Mouse (Mus musculus) kidney, postnatal 0 days (tissue): ENCODE data around the gene Kif6. TPM values are rescaled to one million over a fixed set of nuclear protein-coding genes. Genes with fewer than 3 reads are reported as not detected.

Source experiments
- ATAC-seq: fragments of 200-750 bp; cut with Nextera tagmentation; replicated peaks from 2 replicates; pipeline ENCODE4 v1.8.0; 2017; ENCODE audit warnings: low read depth, moderate number of reproducible peaks, moderate TSS enrichment, moderate library complexity; ENCODE audit not compliant: low FRiP score
- DNase-seq: peaks from one replicate; pipeline ENCODE4 v3.0.0-alpha.2; 2016; ENCODE audit warnings: low spot score
- H3K27ac ChIP-seq: fragments of 300-500 bp; sonication (generic); 2 replicates; pipeline ENCODE4 v1.5.1; 2014; ENCODE audit warnings: mild to moderate bottlenecking
- H3K27me3 ChIP-seq: fragments of 300-500 bp; sonication (generic); 2 replicates; pipeline ENCODE4 v1.6.1; 2014; ENCODE audit warnings: low read length, mixed read lengths; ENCODE audit not compliant: insufficient read depth
- H3K36me3 ChIP-seq: fragments of 300-500 bp; sonication (generic); 2 replicates; pipeline ENCODE4 v1.6.1; 2014; ENCODE audit warnings: low read length, mixed read lengths; ENCODE audit not compliant: insufficient read depth
- H3K4me1 ChIP-seq: fragments of 300-500 bp; sonication (generic); replicated peaks from 2 replicates; pipeline ENCODE4 v1.6.1; 2014; ENCODE audit warnings: antibody characterized with exemption, low read length, mixed read lengths; ENCODE audit not compliant: insufficient read depth
- H3K4me2 ChIP-seq: fragments of 300-500 bp; sonication (generic); 2 replicates; pipeline ENCODE4 v1.6.1; 2014; ENCODE audit warnings: mild to moderate bottlenecking, low read length, moderate library complexity, mixed read lengths
- H3K4me3 ChIP-seq: fragments of 300-500 bp; sonication (generic); replicated peaks from 2 replicates; pipeline ENCODE4 v1.5.1; 2014; ENCODE audit warnings: low read depth, low read length
- H3K9ac ChIP-seq: fragments of 300-500 bp; sonication (generic); 2 replicates; pipeline ENCODE4 v1.6.1; 2014; ENCODE audit warnings: low read depth, low read length
- H3K9me3 ChIP-seq: fragments of 300-500 bp; sonication (generic); replicated peaks from 2 replicates; pipeline ENCODE4 v1.6.1; 2016; ENCODE audit warnings: low read length, inconsistent platforms, mixed read lengths
- CTCF ChIP-seq: IDR thresholded peaks from 2 replicates; pipeline ENCODE4 v1.5.1; 2016; ENCODE audit warnings: antibody characterized with exemption, low read depth, mild to moderate bottlenecking, moderate library complexity
- WGBS: fragments of 180-500 bp; shearing (Covaris S2); extraction: QIAGEN DNeasy Blood & Tissue Kit; methylation state at CpG from one replicate; pipeline ENCODE4 v1.1.7; 2014; 5-methylcytosine and 5-hydroxymethylcytosine counted together
- polyA plus RNA-seq: library from polyadenylated mRNA; unstranded; fragments of >200 nt; fragmentation: Nextera tagmentation; extraction: Ambion mirVana; gene quantifications from 2 replicates; pipeline ENCODE4 v1.2.1, GENCODE M21; 2015

Kif6 gene
- polyA plus RNA-seq, 1 experiment from 2014 or later: 1.3 TPM

- no peak overlapping the region for H3K4me2 ChIP-seq
- no peaks in the 10 kb centered on the region for H3K4me1 ChIP-seq
- ATAC-seq (no peak), DNase-seq (no peak)
- no peak for TF ChIP-seq CTCF
- WGBS: 35% methylated on average over 13 of the region's 13 CpGs
- no peak overlapping the region for H3K4me3 ChIP-seq
- peaks cover 3% of the 10 kb centered on the region; the same call in 1 of the 2 replicates for H3K27me3 ChIP-seq
- no peak overlapping the region for H3K27ac ChIP-seq
- no peak overlapping the region for H3K9ac ChIP-seq
- no peaks in the 10 kb centered on the region for H3K36me3 ChIP-seq
- no peaks in the 10 kb centered on the region for H3K9me3 ChIP-seq
Observed at GRCm38 (mm10) chr17:49867321-49868137, 252.6 kb downstream of the Kif6 start.

DNA sequence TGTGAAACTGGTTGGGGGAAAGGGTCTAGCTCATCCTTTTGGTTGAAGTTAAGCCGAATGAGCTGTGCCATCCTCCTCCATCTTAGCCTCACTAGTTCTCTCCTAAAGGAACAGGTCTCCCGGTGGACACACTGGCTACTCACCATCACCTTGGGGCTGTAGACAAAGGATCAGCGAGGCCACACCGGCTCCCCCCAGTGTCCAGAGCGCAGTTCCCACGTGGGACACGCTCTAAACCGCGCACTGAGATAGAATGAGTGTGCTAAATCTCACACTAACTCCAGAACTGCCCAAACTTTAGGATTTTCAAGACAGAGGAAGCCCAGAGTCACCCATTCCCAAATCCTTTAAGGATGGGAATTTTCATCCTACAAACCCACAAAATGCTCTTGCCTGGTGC lies 254.3 kb downstream of the Kif6 start:
- no peaks in the 10 kb centered on the region for H3K9me3 ChIP-seq
- H3K27ac ChIP-seq: no peak overlapping the region
- H3K9ac ChIP-seq: no peak overlapping the region
- whole genome bisulfite sequencing: 64% methylated on average over 9 of the region's 9 CpGs
- H3K4me1 ChIP-seq: no peaks in the 10 kb centered on the region
- no peak overlapping the region for H3K4me3 ChIP-seq
- DNase-seq (no peak), ATAC-seq (no peak)
- H3K36me3 ChIP-seq: no peaks in the 10 kb centered on the region
- H3K4me2 ChIP-seq: no peak overlapping the region
- H3K27me3 ChIP-seq: peaks cover 3% of the 10 kb centered on the region; the same call in 1 of the 2 replicates
- TF ChIP-seq CTCF: peak; percentile 13; the same call in 1 of the 2 replicates

- WGBS: 2% methylated on average over 2 of the region's 2 CpGs
- no peak for ATAC-seq
- TF ChIP-seq CTCF: peak; percentile 68
Observed at GRCm38 (mm10) chr17:49872305-49872704, 257.4 kb downstream of the Kif6 start.

GRCm38 (mm10) chr17:49874746-49875145 lies 259.8 kb downstream of the Kif6 start:
- DNase-seq (no peak), ATAC-seq (no peak)
- no peak overlapping the region for H3K4me3 ChIP-seq
- H3K36me3 ChIP-seq: no peaks in the 10 kb centered on the region
- no peak overlapping the region for H3K9ac ChIP-seq
- no peaks in the 10 kb centered on the region for H3K27me3 ChIP-seq
- H3K27ac ChIP-seq: no peak overlapping the region
- TF ChIP-seq CTCF: no peak
- H3K9me3 ChIP-seq: no peaks in the 10 kb centered on the region
- no peaks in the 10 kb centered on the region for H3K4me1 ChIP-seq
- no peak overlapping the region for H3K4me2 ChIP-seq
- 69% methylated on average over 5 of the region's 5 CpGs for WGBS

More at GRCm38 (mm10) chr17:49872305-49872704, 257.4 kb downstream of the Kif6 start:
- no peaks in the 10 kb centered on the region for H3K36me3 ChIP-seq
- H3K9ac ChIP-seq: no peak overlapping the region
- H3K4me3 ChIP-seq: no peak overlapping the region
- H3K4me2 ChIP-seq: no peak overlapping the region
- no peaks in the 10 kb centered on the region for H3K9me3 ChIP-seq
- H3K27ac ChIP-seq: no peak overlapping the region
- H3K27me3 ChIP-seq: peaks cover 3% of the 10 kb centered on the region; the same call in 1 of the 2 replicates
- peak; percentile 75 for DNase-seq
- H3K4me1 ChIP-seq: no peaks in the 10 kb centered on the region

GRCm38 (mm10) chr17:49875401-49875800 lies 260.5 kb downstream of the Kif6 start:
- H3K27me3 ChIP-seq: no peaks in the 10 kb centered on the region
- H3K4me1 ChIP-seq: no peaks in the 10 kb centered on the region
- H3K4me2 ChIP-seq: no peak overlapping the region
- H3K36me3 ChIP-seq: no peaks in the 10 kb centered on the region
- TF ChIP-seq CTCF: 0 out of 2 replicates have a peak, but pooled peaks have one; percentile 17
- H3K4me3 ChIP-seq: no peak overlapping the region
- no peaks in the 10 kb centered on the region for H3K9me3 ChIP-seq
- DNase-seq: peak; percentile 79
- no peak overlapping the region for H3K27ac ChIP-seq
- H3K9ac ChIP-seq: no peak overlapping the region
- WGBS: 34% methylated on average over 6 of the region's 6 CpGs
- no peak for ATAC-seq

DNA sequence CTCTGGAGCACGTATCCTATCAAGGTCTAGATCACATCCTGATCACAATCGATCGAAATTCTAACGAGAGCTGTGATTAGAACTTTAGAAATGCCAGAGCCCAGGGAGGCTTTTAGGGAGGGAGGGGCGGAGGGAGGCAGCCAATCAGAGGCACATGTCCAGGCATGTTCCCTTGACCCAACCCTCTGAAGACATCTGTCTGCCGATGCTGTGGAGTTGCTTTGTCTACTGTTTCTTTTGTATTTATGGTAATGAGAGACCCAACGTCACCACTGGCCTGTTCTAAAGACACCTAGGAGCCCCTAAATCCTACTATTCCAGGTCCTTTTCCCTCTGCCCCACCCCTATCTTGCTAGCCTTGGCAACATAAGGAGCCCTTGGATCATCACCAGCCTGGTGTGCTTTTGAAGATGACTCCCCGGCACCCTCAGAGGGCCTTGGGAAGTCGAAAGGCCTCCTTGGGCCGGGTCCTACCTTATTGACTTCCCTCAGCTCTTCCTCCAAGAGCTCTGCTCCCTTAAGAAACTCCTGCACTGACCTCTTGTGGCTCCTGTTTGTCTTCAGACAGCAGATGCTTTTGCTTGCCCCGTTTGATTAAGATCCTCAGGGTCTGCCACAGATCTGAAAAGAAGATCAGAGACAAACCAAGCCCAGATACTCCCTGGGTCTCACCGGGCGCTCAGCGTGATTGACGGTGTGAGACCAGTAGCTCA lies 261.2 kb downstream of the Kif6 start:
- H3K9me3 ChIP-seq: no peaks in the 10 kb centered on the region
- no peaks in the 10 kb centered on the region for H3K27me3 ChIP-seq
- H3K4me3 ChIP-seq: no peak overlapping the region
- no peak overlapping the region for H3K9ac ChIP-seq
- H3K4me2 ChIP-seq: no peak overlapping the region
- ATAC-seq (no peak), DNase-seq (peak; percentile 58)
- TF ChIP-seq CTCF: peak; percentile 50; the same call in 1 of the 2 replicates
- H3K4me1 ChIP-seq: no peaks in the 10 kb centered on the region
- 40% methylated on average over 15 of the region's 15 CpGs for WGBS
- H3K27ac ChIP-seq: no peak overlapping the region
- no peaks in the 10 kb centered on the region for H3K36me3 ChIP-seq
